Mouse (Mus musculus) layer of hippocampus, postnatal 36 days (tissue): ENCODE data around the gene Gm10775. TPM values are rescaled to one million over a fixed set of nuclear protein-coding genes. Genes with fewer than 3 reads are reported as not detected.
A peak's percentile ranks its signal among the peaks of the same experiment; 100 is the strongest.

Experiments used
- DNase-seq, 2 experiments: peaks; one replicate each; pipeline ENCODE4 v3.0.0; 2022
- total RNA-seq, 2 experiments: library from RNA; stranded (reverse); gene quantifications; 2 replicates each; pipeline ENCODE4 v1.2.3; 2021

Gene Gm10775
- total RNA-seq = under 1 TPM in 1 of 2 experiments, not detected in 1; 0.30 TPM

DNA sequence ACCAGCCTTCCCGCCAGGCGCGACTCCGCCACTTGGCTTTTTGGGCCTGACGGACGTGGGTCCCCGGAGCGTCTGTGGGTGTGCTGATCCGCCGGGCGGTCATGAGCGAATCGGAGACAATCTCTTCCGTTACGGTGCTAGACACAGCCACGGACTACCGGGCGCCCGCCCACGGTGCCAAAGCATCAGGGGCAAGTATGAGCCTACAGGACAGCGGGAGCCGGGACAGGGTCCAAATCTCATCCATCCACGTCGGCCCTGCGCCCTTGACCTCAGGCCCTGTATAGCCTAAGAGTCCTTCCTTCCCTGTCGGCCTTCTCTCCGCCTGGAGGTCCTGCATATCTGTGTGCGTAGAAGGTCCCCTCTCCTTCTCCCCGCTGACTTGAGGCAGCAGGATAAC is at the start of gene Gm10775:
TSS of gene Gm10775 (plus strand) at position 301 of the 400 bp plus-strand sequence.
- peak in 1 of 2 experiments; percentile 17 for DNase-seq

DNA sequence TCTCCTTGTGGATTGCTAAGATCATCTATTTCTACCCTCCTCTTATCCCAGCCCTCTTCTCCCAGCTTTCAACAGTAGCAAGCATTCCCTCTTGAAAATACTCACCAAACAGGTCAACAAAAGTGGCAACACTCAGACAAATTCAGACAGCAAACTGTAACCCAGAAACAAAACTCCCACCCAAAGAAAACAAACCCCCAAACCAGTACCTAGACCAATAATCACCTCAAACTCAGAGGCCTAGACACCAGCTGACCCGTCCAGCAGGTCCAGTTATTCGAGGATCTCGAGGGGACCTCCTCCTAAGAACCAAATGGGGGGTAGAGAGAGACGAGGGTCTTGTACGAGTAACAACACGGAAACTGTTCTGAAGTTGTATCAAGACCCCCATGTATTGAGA is 33.4 kb upstream of the Gm10775 start:
- no peak for DNase-seq

DNA sequence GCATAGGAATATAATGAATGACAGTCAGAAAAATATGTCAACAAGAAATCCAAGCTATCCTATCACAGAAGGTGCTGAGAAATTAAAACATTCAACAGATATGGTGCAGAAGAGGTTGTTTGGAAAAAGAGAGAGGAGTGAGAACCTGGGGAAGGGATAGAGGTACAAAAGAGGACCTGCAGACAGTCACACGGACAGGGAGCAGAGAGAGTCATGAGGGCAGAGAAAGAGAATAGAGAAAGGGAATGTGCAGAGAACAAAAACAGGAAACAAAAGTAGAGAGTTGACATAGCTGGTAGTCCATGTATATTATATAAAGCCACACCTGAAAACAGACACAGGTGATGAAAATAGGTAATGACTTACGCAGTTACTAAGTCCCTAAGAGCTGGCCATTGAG is 32.7 kb upstream of the Gm10775 start:
- no peak for DNase-seq

DNA sequence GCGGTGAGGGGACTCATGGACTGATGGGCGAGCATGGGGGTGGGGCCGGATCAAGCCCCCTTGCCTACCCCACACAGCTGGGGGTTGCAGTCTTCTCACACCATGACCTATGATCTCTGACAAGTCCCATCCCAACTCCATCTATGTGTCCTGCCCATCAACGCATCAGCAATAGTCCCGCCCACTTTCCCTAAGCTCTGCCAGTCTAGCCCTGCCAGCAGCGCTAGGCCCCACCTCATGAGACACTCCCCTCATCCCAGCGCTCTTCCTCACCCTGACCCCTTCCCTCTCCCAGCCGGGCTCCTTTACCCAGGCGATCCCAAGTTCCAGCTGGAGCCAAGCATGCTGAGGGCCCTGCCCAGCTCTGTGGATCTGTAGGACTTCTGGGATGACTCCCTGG is 22.1 kb upstream of the Gm10775 start:
- DNase-seq = no peak

DNA sequence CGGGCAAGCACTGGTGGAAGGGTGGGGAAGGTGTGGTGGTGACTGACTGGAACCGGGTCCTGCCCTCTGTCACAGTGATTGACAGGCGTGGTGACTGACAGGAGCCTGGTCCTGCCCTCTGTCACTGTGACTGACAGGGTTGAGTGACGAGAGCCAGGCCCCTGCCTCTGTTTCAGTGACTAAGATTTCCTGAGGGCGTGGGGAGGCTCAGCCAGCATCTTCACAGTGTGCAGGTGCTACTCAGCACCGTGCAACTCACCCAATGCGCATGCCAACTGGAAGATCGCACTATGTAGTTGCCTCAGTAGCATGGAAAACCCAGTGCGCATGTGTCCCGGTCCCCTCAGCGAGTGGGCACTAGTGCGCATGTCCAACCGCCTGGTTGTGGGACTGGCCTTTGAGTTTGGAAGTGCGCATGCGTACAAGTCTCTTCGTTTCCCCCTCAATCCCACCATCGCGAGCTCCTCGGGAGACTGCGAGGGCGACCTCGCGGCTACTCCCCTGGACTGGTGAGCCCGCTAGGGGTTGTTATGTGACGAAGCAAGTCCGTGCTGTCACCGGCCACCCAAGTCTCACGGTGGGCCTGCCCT is 18.7 kb upstream of the Gm10775 start:
- DNase-seq = peak; percentile 97

DNA sequence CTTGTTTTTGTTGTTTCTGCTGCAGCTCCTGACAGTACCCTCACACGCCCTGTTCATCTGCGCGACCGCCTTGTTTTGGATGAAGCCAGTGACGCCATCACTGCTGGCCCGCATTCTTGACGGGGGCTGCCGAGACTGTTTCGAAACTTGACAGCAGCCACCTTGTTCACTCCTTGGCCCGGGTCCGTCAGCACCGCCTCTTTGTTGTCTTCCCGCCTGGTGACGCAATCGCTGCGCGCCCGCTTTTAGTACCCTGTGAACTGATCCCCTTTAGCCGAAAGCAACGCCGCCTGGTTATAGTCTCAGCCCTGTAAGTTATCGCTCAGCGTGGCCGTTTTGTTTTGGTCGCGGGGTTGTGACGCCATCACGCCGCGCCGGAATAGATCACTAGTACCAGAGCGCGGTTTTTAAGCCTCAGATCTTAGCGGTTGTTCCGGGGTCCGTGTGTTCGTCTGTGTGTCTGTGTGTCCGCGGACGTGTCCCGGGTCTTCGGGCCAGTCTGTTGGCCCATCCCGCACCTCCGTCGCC is 18.2 kb upstream of the Gm10775 start:
- peak; percentile 93 to 94 for DNase-seq

DNA sequence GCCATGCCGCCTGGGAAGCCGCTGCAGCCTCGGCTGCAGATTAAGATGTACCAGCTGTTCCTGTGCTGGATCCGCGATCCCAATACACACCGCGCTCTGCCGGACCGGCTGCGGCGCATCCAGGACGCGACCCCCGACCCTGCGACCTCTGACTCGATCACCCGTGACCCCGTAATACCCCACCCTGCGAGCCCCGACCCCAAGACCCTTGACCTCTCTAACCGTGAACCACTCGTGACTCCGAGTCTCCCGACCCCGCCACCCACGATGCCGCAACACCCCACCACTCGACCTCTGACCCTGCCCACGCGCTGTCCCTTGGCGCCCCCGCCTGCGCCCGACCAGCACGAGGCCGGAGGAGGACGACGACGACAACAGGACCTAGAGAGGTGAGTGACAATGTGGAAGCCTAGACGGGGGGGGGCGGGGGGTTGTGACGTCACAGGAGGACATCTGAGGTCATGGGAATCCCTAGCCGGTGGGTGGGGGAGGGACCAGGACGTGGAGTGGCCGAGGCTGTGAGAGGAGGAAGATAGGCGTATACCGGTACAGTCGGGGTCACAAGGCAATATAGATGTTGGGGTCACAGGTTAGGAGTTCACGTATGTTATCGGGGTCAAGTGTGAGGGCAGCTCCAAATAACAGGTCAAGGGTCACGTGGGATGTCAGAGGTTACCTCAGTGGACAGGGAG is 17.6 kb upstream of the Gm10775 start:
- DNase-seq = no peak

DNA sequence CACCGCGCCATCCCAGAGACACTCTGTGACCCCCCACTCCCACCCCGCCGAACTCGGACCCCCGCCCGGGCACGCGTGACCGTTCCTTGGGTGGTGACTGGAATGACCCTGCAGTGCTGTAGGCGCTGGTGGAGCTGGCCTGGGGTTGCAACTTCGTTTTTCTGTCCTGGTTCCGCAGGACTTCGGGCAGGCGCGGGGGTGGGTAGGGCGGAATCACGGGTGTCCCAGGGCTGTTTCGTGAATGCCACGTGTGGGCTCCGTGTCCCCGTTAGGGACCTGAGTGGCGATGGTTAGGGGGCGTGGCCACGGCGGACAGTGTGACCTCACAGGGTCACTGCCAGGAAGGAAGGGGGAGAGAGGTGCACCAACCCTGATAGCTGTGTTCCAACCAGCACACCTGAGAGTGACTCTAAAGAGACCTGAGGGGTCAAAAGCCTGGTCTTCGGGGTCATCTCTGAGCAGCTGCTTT is 17.0 kb upstream of the Gm10775 start:
- no peak for DNase-seq

DNA sequence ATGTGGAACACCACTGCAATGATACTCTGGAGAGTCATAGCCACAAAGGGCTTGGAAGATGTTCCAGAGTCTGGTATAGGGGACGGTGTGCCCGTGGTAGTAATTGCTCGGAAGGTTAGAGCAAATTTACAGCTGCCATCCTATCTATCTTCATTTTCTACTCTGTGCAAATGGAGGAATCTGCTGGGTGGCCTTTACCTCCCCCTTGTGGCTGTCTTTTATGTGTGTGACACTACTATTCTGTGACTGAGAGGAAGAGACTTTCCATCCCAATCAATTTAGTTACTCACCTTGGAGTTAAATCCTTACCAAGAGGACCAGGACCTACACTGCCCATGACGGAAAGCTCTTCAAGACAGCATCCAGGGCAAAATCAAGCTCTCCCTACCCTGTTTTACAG is 16.1 kb upstream of the Gm10775 start:
- no peak for DNase-seq

DNA sequence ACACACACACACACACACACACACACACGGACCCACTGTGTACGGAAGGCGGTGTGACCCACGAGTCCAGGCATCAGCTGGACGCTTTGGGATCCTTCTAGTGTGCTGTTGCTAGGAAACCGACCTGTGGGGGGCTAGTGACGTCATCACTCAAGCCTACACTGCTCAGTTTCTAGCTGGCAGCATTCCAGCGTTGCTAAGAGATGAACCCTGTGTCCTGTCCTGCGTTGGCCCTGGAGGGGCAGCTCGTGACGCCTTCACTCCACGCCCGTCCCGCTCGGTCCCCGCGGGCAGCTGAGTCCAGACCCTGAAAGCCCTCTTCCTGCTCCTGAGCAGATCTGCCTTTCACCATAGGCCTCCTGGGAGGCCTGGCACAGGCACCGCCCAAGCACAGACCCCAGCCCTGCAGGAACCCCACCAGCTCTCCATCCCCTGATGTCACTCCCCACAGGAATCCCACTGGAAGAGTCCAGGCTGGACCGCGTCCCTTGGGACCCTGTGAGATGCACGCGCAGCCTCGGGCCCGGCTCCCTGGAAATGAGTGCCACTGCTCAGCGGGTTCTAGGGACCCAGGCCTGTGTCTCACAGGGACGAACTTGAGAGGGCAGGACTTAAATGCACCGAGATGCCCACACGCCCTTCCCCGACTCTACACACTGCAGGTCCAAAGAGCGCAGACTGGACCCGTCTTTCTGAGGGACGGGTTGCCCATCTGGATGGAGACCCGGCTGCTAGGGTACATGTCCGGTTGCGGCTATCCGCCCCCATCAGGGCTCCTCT is 974 bp upstream of the Gm10775 start:
- DNase-seq = peak; percentile 60 to 64

DNA sequence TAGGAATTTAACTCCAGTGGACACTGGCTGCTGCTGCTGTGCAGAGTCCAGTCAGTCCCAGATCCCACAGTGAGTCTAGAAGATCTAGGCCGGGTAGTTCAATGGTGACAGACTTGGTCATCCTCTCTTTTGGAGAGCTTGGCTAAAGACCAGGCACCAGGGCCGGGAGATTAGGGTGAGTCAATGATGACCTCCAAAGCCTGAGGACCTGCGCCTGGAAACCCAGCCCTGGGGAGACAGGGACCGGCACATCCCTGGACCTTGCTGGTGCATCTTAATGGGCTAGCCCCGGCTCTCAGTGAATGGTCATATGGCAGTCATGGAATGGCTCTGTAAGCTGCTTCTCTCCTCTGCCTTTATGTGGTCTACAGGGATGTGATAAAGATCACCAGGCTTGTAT is 2.7 kb downstream of the Gm10775 start:
- DNase-seq = no peak

DNA sequence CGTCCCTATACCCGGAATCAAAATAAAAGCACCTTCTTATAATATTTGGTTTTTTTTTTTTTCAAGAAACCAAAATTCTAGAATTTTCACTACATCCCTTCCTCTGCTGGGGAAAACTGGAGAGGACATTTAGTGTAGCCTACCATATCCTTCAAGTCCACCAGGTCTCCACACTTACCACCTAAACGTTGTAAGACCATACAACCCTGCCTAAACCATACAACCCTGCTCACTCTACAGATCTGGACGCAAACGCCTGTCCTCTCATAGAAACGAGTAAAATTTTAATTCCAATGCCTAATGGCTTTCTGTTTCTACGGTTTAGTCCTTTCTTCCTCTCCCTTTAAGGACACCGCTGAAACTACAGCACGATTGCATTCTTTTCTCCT is 18.6 kb downstream of the Gm10775 start:
- DNase-seq = no peak

DNA sequence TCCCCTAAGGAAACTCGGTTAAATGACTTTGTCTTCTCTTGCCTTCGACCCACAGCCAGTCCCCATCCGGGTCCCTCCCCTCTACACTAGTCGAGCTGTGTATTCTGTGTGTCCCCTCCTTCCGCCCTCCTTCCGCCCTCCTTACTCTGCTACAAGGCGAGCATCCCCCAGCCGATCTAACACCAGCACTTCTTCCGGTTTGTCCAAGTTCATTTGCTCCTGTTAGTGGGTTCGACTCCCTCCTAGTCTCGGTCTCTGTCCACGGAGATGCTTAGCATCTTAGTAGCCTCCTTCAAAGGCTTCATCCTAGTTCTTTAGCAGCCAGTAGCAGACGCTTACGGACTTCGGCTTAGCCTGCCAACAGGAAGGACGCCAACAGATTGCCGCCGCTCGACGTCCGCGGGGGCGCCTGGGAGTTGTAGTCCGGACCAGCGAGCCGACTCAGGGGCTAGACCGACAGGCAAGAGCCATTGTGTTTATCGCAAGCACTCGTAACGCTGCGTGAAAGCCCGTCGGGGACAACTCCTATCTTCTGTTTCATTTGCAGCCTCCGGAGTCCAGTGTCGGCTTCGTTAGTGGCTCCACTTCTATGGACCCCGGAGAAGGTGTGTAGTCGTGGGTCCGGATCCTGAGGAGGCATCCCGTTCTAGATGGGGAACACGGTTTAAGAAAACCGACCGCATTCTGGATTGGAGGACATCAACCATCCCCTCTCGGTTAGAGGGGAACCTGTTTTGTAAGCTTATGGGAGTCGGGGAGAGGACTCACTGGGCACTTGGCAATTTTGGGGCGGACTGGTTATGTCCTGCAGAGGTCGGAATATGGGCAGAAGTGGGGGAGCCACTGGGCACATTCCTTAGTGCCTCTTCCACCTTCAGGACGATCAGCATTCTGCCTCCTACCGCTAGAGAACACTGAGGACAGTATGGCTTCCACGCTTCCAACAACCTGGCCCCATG is 19.3 kb downstream of the Gm10775 start, which contains the start of gene Zfp369:
TSS of gene Zfp369 (plus strand) at position 432 of the 959 bp plus-strand sequence.
- DNase-seq = peak; percentile 96

DNA sequence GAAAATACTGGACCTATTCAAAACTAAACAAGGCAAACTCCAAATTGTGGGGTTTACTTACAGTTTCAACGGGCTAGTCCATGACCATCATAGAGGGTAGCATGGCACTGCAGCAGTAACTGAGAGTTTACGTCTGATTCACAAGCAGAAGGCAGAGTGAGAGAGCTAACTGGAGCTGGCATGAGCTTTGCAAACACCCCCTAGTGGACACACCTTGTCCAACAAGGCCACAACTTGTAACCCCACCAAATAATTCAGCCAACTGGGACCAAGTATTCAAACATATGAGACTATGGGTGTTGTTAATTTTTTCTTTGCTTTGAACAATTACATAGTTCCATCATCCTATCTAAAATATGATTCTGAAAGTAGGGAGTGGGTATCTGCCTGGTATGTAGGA is 27.4 kb downstream of the Gm10775 start:
- no peak for DNase-seq

DNA sequence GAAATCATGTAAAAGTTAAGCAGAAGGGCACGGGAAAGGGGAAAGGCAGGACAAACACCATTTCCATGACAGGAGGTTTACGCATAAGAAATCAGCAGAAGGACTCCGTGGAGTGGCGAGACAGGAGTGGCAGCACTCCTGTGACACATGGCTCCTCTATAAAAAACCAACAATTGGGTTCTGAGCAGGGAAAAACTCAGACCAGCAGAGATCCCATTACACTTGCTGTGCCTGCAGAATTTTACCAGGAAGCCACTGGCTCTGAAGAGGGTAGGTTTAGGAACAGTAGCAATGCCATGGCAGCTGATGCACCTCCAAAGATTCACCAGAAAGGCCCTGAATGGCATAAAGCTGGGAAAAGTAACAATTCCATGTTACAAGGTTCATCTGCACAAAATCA is 37.0 kb downstream of the Gm10775 start:
- DNase-seq = no peak

Other genes with a start within 250 kb of the Gm10775 start
- not detected for gene Spata31d1c, start 226.5 kb upstream of the Gm10775 start, total RNA-seq
- not detected for gene Prss47, start 206.8 kb upstream of the Gm10775 start, total RNA-seq
- 10 to 100 TPM; 44.6 to 47.3 TPM for gene Mfsd14b, start 146.6 kb upstream of the Gm10775 start, total RNA-seq
- not detected for gene Olfr465-ps1, start 121.5 kb upstream of the Gm10775 start, total RNA-seq
- not detected for gene Olfr466, start 109.3 kb upstream of the Gm10775 start, total RNA-seq
- gene Nlrp4f, start 53.6 kb upstream of the Gm10775 start, total RNA-seq = not detected
- gene Zfp369, start 19.3 kb downstream of the Gm10775 start, total RNA-seq = 10 to 100 TPM; 71.2 to 82.8 TPM